Mouse (Mus musculus) Muller cell, postnatal 12 days (primary cell): ENCODE measurements around the gene Kmo.

Experiments
- DNase-seq: peaks from one replicate; pipeline ENCODE4 v3.0.0-alpha.2; 2015; ENCODE audit errors: inconsistent ontology term

Kmo gene

GRCm38 (mm10) chr1:175693429-175693960, 73.3 kb downstream of the Kmo start:
- no peak for DNase-seq

DNA sequence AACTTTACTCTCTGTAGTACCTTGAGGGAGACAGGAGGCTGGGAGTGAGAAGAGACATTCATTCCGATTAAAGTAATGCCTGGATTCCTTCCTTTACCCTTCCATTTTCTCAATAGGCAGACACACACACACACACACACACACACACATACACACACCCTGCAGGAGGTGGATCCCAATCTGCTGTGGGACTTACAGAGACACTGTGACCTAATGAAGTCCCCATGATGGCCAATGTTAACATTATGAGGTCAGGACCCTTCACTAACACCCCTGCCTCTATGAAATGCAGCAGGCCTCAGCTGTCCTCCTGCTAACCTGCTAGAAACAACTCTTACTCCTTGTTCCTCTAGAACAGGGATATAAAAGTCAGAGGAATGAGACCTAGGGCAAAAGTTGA, 78.1 kb downstream of the Kmo start, which contains the start of gene Wdr64:
Wdr64 (plus strand) TSS at position 301 of the 400 bp plus-strand sequence.
- DNase-seq, result no peak

DNA sequence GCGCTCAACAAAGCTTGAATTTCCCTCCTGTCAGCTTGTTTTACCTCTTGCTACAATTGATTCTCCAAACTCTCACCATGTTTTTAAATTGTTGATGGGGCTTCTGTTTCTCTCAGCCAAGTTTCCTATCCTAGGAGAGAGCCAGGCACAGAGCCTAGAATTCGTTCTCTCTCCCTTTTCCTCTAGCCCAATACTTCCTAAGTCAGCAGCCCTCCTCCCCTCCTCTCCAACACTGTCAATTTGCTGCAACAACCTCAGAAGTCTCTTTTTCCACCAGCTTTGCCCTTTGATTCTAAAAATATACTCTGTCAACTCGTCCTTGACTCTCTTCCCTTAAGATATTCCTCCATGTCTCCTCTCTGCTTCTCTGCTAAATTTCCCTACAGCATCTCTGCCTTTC, 79.2 kb downstream of the Kmo start:
- DNase-seq, result no peak

GRCm38 (mm10) chr1:175699796-175700195, 79.6 kb downstream of the Kmo start:
- DNase-seq, result no peak

DNA sequence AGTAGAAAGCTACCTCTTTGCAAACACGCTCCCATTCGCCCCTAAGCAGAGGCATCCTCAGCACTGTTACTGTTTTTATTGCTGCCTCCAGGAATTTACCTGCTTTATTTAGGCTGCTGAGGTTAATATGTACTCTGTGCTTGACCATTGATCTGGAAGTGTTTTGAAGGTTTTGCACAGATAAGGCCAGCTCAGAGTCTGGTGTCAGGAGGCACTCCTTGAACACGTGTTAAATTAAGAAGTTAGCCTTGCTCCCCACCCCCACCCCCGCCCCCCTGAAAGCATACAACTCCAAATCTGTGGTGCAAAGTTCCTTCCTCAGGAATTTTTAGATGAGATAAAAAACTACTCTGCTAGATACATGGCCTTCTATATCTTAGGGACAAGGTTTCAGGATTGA, 81.0 kb downstream of the Kmo start:
- DNase-seq, result no peak

DNA sequence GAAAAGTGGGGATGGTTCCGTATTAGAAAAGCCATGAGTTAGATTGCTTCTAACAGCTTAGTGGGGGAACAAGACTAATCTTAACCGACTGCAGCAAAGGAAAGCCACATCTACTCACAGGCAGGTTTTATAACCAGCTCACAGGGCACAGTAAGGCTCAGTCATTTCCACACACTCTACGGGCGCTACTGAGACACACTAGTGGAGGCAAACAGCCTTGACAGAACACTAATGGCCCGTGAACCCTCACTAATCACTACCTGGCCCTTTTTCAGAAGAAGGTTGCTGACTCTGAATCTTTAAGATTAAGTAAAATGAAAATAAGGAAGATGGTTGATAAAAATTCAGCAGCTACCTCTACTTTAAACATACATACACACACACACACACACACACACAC, 87.4 kb downstream of the Kmo start:
- no peak for DNase-seq

DNA sequence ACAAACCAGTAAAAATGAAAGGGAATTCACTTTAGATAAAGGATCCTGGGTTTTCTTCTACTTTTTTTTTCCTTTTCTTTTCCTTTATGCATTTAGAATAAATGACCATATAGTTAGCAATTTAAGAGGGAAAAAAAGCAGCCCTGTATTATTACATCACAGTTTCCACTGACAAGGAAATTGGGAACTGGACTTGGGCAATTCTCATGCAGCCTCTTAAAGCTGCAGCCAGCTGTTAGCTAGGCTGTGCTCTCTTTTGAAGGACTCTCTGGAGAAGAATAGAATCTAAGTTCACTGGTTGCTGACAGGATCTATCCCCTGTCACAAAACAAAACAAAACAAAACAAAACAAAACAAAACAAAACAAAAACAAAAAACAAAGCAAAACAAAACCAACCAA, 87.8 kb downstream of the Kmo start:
- no peak for DNase-seq
